Mouse (Mus musculus): ENCODE measurements at regions not wholly inside any gene's neighbourhood (a gene's known extent, or its start where the extent isn't known, plus 50 kb on each side); places are given as distances from the start of the nearest gene placed in this dataset.

GRCm38 (mm10) chr5:10388991-10389390 is 142.7 kb upstream of the Gm5152 start:
- no peak for TF ChIP-seq CTCF (IDR thresholded peaks at IDR 0.05; ENCODE audit: borderline replicate concordance, insufficient read depth, low read length)
- no peak for TF ChIP-seq POLR2A (IDR thresholded peaks at IDR 0.05; ENCODE audit: low read depth, low read length)

Measured in embryonic fibroblast, embryonic 13.5 days (primary cell).